Mouse (Mus musculus): ENCODE measurements around the gene Pik3r2.

Pik3r2 gene

DNA sequence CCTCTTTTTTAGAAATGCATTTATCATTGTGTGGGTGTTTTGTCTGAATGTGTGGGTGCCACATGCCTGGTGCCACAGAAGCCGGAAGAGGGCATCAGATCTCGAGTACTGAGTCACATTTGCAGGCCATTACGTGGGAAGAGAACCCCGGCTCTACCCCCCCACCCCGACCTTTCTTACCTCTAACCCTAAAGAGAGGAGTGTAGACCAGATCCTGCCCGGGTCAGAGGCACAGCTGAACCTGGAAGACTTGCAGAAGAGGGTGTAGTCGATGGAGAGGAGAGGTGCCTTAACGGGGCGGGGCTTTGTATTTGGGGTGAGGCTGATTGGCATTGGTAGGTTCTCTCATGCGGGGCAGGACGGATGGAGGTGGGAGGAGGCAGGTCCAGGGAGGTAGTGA is 31.7 kb downstream of the Pik3r2 start:
- in situ Hi-C loops (cut with MboI, MseI), result loop anchor here in 1 of 2 experiments (5.0 kb wide), 1 partner anchor 33 kb away; no protein-coding TSS in a partner anchor

DNA sequence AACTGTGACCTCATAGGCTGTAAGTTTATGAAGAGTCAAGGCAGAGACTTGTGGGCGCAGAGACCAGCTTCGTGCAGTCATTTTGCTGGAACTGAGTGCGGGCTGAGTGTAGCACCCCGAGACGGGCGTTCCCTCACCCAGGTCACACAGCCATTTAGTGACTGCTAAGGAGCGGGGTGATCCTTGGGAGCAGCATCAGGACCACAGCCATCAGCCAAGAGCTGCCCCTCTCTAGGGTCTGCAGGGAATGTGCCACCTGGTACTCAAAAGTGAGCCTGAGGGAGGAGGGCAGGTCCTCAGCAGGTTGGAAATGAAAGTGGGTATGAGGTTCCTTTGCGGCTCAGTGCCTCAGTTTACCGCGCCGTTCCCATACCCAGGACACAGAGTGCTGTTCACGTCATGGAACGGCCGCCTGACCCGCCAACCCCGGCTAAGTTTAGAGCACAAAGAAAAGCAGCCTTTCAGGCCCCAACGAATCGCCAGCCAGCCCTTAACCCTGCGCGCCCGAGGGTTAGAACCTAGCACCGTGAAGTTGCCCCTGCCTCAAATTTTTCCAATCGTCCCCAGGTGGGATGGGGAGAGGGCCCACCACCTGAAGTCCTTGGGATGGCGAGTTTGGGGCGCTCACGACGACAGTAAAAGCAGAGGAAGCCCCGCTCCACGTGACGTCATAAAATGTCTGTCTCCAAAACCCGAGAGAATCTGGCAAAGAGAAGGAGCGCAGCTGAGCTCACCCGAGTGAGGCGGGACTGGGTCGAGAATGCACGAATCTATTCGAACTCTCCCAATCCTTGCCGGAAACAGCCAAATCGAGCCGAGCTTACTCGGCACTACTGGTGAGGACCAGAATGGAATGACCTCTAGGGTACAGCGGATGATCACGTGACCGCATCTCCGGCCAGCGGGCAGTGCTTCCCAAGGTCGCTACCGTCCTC is 32.6 kb downstream of the Pik3r2 start:
- in situ Hi-C loops (cut with MboI, MseI), result no loop called here

DNA sequence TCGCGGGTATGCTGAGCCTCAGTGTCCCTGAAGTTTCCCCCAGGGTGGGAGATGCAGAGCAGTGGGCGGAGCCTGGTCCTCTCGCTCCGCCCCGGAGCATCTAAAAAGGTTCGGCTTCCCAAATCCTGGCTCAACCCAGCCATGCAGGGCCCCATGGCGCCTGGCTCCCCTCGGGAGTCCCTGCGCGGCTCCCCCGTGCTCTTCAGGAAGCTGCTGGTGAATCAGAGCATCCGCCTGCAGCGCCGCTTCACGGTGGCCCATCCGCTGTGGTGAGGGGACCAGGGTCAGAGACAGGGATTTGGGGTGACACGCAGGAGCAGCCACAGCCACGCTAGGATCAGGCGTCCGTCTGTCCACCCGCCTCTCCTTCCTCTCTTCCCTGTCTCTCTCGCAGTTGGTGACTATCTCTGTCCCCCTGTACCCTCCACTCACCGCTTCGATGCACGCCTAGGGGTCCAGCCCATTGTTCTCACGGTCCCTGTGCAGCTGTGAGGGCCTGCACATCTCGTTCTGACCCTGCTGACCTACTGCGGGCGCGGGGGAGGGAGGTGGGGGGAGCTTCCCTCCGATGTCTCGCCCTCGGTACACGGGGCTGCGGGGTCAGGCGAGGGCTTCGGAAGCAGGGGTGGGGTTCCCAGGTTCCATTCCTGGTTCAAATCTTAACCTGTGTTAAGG is 33.4 kb downstream of the Pik3r2 start:
- in situ Hi-C loops (cut with MboI, MseI), result no loop called here

- in situ Hi-C loops (cut with MboI, MseI), result no loop called here
Measured at GRCm38 (mm10) chr8:70742176-70742575, 34.3 kb downstream of the Pik3r2 start.

DNA sequence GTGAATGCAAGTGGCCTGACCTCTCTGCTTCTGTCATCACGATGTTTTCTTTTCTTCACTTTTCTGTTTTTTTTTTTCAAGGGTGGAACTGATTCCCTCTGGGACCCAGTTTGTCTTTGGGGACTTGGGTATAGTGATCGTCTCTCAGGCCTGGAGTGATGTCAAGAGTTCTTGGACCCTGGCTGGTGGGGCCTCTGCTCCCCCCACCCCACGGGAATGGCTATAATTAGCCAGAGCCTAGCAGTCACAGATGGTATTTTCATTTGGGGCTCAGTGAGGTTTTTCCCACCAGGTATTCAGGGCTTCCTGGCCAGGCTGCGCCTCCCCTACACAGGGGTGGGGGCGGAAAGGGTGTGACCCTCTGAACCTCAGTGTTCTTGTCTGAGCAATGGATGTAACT is 34.9 kb downstream of the Pik3r2 start:
- in situ Hi-C loops (cut with MboI, MseI), result no loop called here

GRCm38 (mm10) chr8:70738211-70738610 is 38.3 kb downstream of the Pik3r2 start:
- in situ Hi-C loops (cut with MboI, MseI), result no loop called here

- in situ Hi-C loops (cut with MboI, MseI), result no loop called here
Measured at GRCm38 (mm10) chr8:70737705-70738104, 38.8 kb downstream of the Pik3r2 start.

DNA sequence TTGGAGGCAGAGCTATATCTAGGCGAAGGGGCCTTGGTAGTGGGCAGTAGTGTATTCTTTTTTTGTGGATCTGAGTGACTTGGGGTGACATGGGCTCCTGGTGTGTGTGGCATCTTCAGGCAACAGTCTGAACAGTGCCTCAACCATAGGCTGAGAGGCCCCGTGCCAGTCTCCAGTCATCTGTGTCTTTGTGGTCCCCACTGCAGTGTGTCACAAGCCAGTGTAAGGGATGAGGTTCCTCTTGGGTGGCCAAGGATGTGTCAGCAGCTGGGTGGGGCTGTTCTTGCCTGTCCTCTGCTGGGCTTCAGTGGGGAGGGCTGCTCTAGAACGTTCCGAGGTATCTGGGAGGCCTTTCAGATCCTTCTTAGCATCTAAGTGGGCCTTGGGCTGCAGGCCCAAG is 45.6 kb downstream of the Pik3r2 start:
- in situ Hi-C loops (cut with MboI, MseI), result no loop called here

DNA sequence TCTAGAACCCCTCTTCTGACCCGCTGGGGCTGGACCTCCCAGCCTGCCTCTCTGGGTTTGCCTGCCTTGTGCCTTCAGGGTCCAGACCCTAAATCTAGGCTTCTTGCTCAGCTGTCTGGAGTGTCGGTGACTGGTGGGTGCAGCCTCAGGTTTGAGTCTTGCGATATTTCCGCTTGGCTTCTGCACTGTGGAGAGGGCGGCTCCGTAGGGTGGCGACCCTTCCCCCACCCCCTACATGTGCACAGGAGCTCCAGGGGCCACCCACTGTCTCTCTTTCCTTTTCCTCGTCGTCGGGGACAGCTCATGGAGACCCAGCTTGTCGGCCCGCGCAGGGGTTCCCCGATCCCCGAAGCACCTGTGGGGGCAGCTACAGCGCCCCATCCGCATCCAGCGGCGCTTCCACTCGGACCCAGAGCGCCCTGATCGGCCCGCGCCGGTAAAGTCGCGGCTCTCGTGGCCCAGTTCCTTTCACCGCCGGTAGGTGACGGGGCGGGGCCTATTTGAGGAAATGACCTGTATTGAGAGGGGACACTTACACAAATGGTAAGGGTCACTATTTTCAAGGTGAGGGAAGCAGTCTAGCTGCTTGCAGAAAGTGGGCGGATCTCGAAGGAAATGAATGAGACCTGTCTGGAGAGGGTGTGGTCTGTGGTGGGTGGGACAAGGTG is 46.6 kb downstream of the Pik3r2 start:
- in situ Hi-C loops (cut with MboI, MseI), result no loop called here

DNA sequence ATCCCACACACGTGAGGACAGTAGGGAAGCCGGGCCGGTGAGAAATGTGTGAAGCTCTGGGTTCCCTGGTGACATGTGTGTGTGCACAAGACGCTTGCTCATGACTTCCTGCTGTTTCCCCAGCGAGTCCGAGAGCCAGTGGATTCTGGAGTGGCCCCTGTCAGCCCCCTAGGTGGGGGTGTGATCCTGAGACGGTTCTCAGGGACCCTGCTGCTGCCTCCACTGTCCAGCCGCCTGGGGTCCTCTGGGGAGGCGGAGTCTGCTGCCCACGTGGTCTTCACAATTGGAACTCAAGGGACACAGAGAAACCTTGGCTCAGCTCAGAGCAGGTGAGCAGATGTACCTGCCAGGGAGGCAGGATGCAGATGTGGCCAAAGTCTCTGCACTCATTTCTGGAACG is 49.8 kb downstream of the Pik3r2 start:
- in situ Hi-C loops (cut with MboI, MseI), result no loop called here

DNA sequence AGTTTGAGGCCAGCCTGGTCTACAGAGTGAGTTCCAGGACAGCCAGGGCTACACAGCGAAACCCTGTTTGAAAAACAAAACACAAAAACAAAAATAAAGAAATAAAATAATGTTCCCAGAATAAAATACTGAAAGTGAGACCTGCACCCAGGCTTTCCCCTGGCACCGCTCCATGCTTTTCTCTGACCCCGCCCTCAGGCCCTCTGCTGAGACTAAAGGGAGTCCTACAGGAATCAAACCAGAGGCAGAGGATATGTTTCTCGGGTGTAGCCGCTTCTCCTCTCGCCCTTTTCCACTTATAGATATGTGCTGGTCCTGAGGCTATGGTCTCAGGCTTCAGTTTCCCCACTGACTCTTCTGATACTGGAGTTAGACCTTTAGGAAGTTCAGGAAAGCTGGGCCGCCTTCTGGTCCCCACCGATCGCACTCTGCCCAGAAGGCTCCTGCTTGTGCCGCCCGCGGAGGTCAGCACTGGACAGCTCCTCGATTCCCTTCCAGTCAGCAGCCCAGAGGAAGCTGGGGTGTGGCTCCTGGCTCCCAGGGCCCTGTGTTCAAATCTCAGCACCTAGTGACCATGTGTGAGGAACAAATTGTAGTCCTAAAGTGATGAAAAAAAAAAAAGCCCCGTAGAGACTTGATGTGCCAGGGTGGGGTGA is 50.6 kb downstream of the Pik3r2 start:
- in situ Hi-C loops (cut with MboI, MseI), result no loop called here

- in situ Hi-C loops (cut with MboI, MseI), result no loop called here
Measured at GRCm38 (mm10) chr8:70724216-70724615, 52.3 kb downstream of the Pik3r2 start.

GRCm38 (mm10) chr8:70723486-70724210 is 52.9 kb downstream of the Pik3r2 start, which contains the start of gene Pde4c:
Pde4c (plus strand) TSS chr8:70723720.
- in situ Hi-C loops (cut with MboI, MseI), result no loop called here

DNA sequence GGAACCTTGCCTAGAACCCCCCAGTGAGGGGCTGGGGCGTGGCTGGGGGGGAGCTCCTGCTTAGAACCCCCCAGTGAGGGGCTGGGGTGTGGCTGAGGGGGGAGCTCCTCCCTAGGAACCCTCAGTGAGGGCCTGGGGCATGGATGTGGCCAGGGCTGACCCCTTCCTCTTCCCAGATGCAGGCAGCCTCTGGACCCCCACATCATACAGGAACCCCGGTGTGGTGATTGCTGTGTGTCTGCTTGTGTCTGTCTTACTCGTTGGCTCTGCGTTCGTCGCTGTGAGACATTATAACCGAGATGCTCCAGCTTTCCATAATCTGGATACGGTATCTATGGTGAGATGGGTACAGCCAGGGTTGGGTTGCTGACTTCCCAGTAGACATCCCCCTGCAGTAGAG is 54.9 kb downstream of the Pik3r2 start:
- in situ Hi-C loops (cut with MboI, MseI), result no loop called here

GRCm38 (mm10) chr8:70720739-70721138 is 55.8 kb downstream of the Pik3r2 start:
- in situ Hi-C loops (cut with MboI, MseI), result no loop called here

- in situ Hi-C loops (cut with MboI, MseI), result loop anchor here in 1 of 2 experiments (5.0 kb wide), 1 partner anchor 122 kb away; no protein-coding TSS in a partner anchor
Measured at GRCm38 (mm10) chr8:70719796-70720270, 56.7 kb downstream of the Pik3r2 start.

GRCm38 (mm10) chr8:70718297-70718696 is 58.2 kb downstream of the Pik3r2 start, which contains the start of gene Gm3336:
Gm3336 (plus strand) TSS chr8:70718543.
- in situ Hi-C loops (cut with MboI, MseI), result loop anchor here in 1 of 2 experiments (5.0 kb wide), 1 partner anchor 124 kb away; no protein-coding TSS in a partner anchor
